9 mouse cellular contexts compared by ENCODE assay signal in the genomic region with DNA sequence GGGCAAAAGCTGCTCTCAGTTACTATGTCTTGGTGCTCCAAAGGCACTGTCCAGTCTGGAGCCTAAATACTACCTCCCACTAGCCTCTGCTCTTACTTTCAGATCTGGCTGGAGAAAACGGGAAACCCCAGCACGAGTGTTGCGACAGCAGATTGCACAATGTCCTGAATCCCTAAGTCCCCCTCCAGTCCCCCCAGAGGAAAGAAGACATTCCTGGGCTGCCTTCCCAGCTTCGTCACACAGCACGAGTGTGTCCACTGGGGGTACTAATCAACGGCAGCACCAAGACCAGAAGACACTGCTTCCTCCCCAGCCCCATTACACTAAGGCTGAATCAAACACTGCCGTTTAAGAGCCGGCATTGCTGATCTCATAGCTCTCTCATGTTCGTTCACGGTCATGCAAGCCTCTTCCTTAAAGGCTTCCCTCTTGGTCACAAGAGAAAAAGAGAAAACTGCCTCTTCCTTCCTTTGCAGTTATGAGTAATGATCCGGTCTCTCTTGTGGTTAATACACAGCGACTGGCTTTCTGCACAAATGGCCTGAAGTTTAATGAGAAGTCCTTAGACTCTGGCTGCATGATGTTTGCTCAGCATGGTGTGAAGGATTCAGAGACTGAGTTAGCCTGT. TPM values are rescaled to one million over a fixed set of nuclear protein-coding genes. Genes with fewer than 3 reads are reported as not detected.
A peak's percentile ranks its signal among the peaks of the same experiment; 100 is the strongest.
DNase-seq lines count a peak whose midpoint lies in the region; ATAC-seq lines count a peak whose summit lies in the region.
"Had no signal": no experiment of that assay in that cellular context is flagged by ENCODE, and none has a peak within 500 bp of the region (broad histone marks: within the 10 kb centered on the region; RNA-seq: fewer than 3 reads in every experiment).

No protein-coding gene starts in this region.

- peak overlapping the region; percentile 23; the same call in 1 of the 2 replicates for H3K27ac ChIP-seq in embryonic facial prominence, embryonic 14.5 days (replicated peaks; ENCODE audit: low read depth, low read length)
- H3K27ac ChIP-seq in embryonic facial prominence, embryonic 10.5 days (replicated peaks) = no peak overlapping the region
- peak overlapping the region; percentile 4; the same call in 1 of the 2 replicates for H3K27ac ChIP-seq in liver, embryonic 15.5 days (replicated peaks)
- no peak overlapping the region for H3K27ac ChIP-seq in stomach, embryonic 16.5 days (ENCODE audit: low read length)
- H3K27ac ChIP-seq in midbrain, embryonic 11.5 days (ENCODE audit: low read depth, low read length) = no peak overlapping the region
- H3K27ac ChIP-seq: embryonic facial prominence, embryonic 13.5 days had no signal

- no peaks in the 10 kb centered on the region for H3K9me3 ChIP-seq in embryonic facial prominence, embryonic 14.5 days (ENCODE audit: control insufficient read depth, low read length)
- H3K9me3 ChIP-seq in embryonic facial prominence, embryonic 10.5 days = no peaks in the 10 kb centered on the region
- H3K9me3 ChIP-seq in liver, embryonic 15.5 days (replicated peaks) = no peaks in the 10 kb centered on the region
- no peaks in the 10 kb centered on the region for H3K9me3 ChIP-seq in stomach, embryonic 16.5 days (replicated peaks; ENCODE audit: control insufficient read depth, low read length)
- H3K9me3 ChIP-seq in midbrain, embryonic 11.5 days (ENCODE audit: control insufficient read depth, low read length) = no peaks in the 10 kb centered on the region
- H3K9me3 ChIP-seq: embryonic facial prominence, embryonic 13.5 days had no signal

- DNase-seq in embryonic facial prominence, embryonic 14.5 days (ENCODE audit: low spot score) = peak; percentile 31
- DNase-seq in embryonic facial prominence, embryonic 10.5 days (ENCODE audit: low spot score) = no peak
- peak; percentile 54 to 65 for DNase-seq in adrenal gland, postnatal 36 days
- peak; percentile 78 to 79 for DNase-seq in heart, postnatal 10 days
- no peak for DNase-seq in midbrain, embryonic 11.5 days (ENCODE audit: low spot score, missing footprints)
- no peak for DNase-seq in cerebellum, adult 11-12 months

- intact Hi-C loops in heart, postnatal 10 days (cut with DNase I) = no loop called here

- no peaks in the 10 kb centered on the region for H3K36me3 ChIP-seq in embryonic facial prominence, embryonic 14.5 days (ENCODE audit: control insufficient read depth, insufficient read depth, low read length)
- H3K36me3 ChIP-seq in embryonic facial prominence, embryonic 10.5 days (replicated peaks) = no peaks in the 10 kb centered on the region
- no peaks in the 10 kb centered on the region for H3K36me3 ChIP-seq in liver, embryonic 15.5 days (replicated peaks)
- no peaks in the 10 kb centered on the region for H3K36me3 ChIP-seq in stomach, embryonic 16.5 days (ENCODE audit: control insufficient read depth, insufficient read depth, low read length)
- H3K36me3 ChIP-seq in midbrain, embryonic 11.5 days (ENCODE audit: control insufficient read depth, insufficient read depth, low read length) = no peaks in the 10 kb centered on the region
- H3K36me3 ChIP-seq: embryonic facial prominence, embryonic 13.5 days had no signal

- H3K4me3 ChIP-seq in embryonic facial prominence, embryonic 14.5 days (ENCODE audit: low read depth, low read length) = no peak overlapping the region
- H3K4me3 ChIP-seq in embryonic facial prominence, embryonic 10.5 days = no peak overlapping the region
- H3K4me3 ChIP-seq in liver, embryonic 15.5 days (replicated peaks) = no peak overlapping the region
- H3K4me3 ChIP-seq in stomach, embryonic 16.5 days (replicated peaks; ENCODE audit: low read length) = no peak overlapping the region
- H3K4me3 ChIP-seq in midbrain, embryonic 11.5 days (ENCODE audit: low read depth, low read length) = no peak overlapping the region
- H3K4me3 ChIP-seq: embryonic facial prominence, embryonic 13.5 days had no signal

- H3K9ac ChIP-seq in embryonic facial prominence, embryonic 14.5 days (ENCODE audit: low read depth, low read length) = no peak overlapping the region
- no peak overlapping the region for H3K9ac ChIP-seq in liver, embryonic 15.5 days
- no peak overlapping the region for H3K9ac ChIP-seq in stomach, embryonic 16.5 days (ENCODE audit: low read length)
- no peak overlapping the region for H3K9ac ChIP-seq in midbrain, embryonic 11.5 days (ENCODE audit: low read length)
- H3K9ac ChIP-seq: embryonic facial prominence, embryonic 13.5 days had no signal

- 0 out of 2 replicates have a peak overlapping the region, but pooled peaks have one; percentile 11 for H3K4me2 ChIP-seq in embryonic facial prominence, embryonic 14.5 days (ENCODE audit: low read depth, low read length)
- H3K4me2 ChIP-seq in liver, embryonic 15.5 days = peak overlapping the region; percentile 25; the same call in 1 of the 2 replicates
- no peak overlapping the region for H3K4me2 ChIP-seq in stomach, embryonic 16.5 days (ENCODE audit: low read depth, low read length)
- H3K4me2 ChIP-seq in midbrain, embryonic 11.5 days = no peak overlapping the region
- H3K4me2 ChIP-seq: embryonic facial prominence, embryonic 13.5 days had no signal

- 30% methylated on average over 12 of the region's 12 CpGs for WGBS in embryonic facial prominence, embryonic 14.5 days
- 66% methylated on average over 12 of the region's 12 CpGs for WGBS in embryonic facial prominence, embryonic 10.5 days
- 6% methylated on average over 12 of the region's 12 CpGs for WGBS in liver, embryonic 15.5 days (ENCODE audit: insufficient replicate concordance)
- WGBS in stomach, embryonic 16.5 days = 43% methylated on average over 12 of the region's 12 CpGs
- 72% methylated on average over 12 of the region's 12 CpGs for WGBS in midbrain, embryonic 11.5 days

- no peak for ATAC-seq in embryonic facial prominence, embryonic 14.5 days (ENCODE audit: low read depth)
- no peak for ATAC-seq in liver, embryonic 15.5 days (ENCODE audit: insufficient read depth)
- peak; percentile 21; the same call in 1 of the 2 replicates for ATAC-seq in stomach, embryonic 16.5 days (ENCODE audit: insufficient read depth, low FRiP score)
- no peak for ATAC-seq in midbrain, embryonic 11.5 days (ENCODE audit: low FRiP score)

- no peaks in the 10 kb centered on the region for H3K27me3 ChIP-seq in embryonic facial prominence, embryonic 14.5 days (replicated peaks; ENCODE audit: control insufficient read depth, insufficient read depth, low read length)
- H3K27me3 ChIP-seq in embryonic facial prominence, embryonic 10.5 days (replicated peaks; ENCODE audit: low read depth, poor library complexity, severe bottlenecking) = no peaks in the 10 kb centered on the region
- H3K27me3 ChIP-seq in liver, embryonic 15.5 days = no peaks in the 10 kb centered on the region
- no peaks in the 10 kb centered on the region for H3K27me3 ChIP-seq in stomach, embryonic 16.5 days (ENCODE audit: control insufficient read depth, insufficient read depth, low read length)
- H3K27me3 ChIP-seq in midbrain, embryonic 11.5 days (ENCODE audit: control insufficient read depth, insufficient read depth, low read length) = no peaks in the 10 kb centered on the region
- H3K27me3 ChIP-seq: embryonic facial prominence, embryonic 13.5 days had no signal

- H3K4me1 ChIP-seq in embryonic facial prominence, embryonic 14.5 days (ENCODE audit: control insufficient read depth, insufficient read depth, low read length) = peaks cover 4% of the 10 kb centered on the region; the same call in 1 of the 2 replicates
- H3K4me1 ChIP-seq in embryonic facial prominence, embryonic 10.5 days = peaks cover 3% of the 10 kb centered on the region; the same call in 1 of the 2 replicates
- H3K4me1 ChIP-seq in liver, embryonic 15.5 days (replicated peaks) = 0 out of 2 replicates have a peak, but pooled peaks cover 3% of the 10 kb centered on the region
- H3K4me1 ChIP-seq in stomach, embryonic 16.5 days (ENCODE audit: control insufficient read depth, insufficient read depth, low read length) = peaks cover 5% of the 10 kb centered on the region
- H3K4me1 ChIP-seq in midbrain, embryonic 11.5 days (ENCODE audit: control insufficient read depth, insufficient read depth, low read length) = no peaks in the 10 kb centered on the region

RNA-seq across cellular contexts. Expression of a gene that starts 28.5 kb away (rescaled TPM):
- polyA plus RNA-seq in embryonic facial prominence, embryonic 14.5 days (2014; fragmentation: Nextera tagmentation; extraction: Ambion mirVana) = 6.6 and 9.8 TPM in 2 replicates
- 0.26 TPM in 1 of 2 replicates, not detected in the other for polyA plus RNA-seq in embryonic facial prominence, embryonic 10.5 days (2016; fragmentation: Nextera tagmentation; extraction: Ambion mirVana)
- 1 to 10 TPM; 1.2 to 1.3 TPM for total RNA-seq in adrenal gland, postnatal 36 days (2021)
- total RNA-seq in heart, postnatal 10 days (2021) = 1 to 10 TPM; 1.2 to 1.8 TPM
- polyA plus RNA-seq in liver, embryonic 15.5 days (2015; fragmentation: Nextera tagmentation; extraction: Ambion mirVana) = 0.83 and 1.5 TPM in 2 replicates
- 4.5 and 4.8 TPM in 2 replicates for polyA plus RNA-seq in stomach, embryonic 16.5 days (2015; fragmentation: Nextera tagmentation; extraction: Ambion mirVana)
- 0.96 and 1.1 TPM in 2 replicates for polyA plus RNA-seq in midbrain, embryonic 11.5 days (2014; fragmentation: Nextera tagmentation; extraction: Ambion mirVana)

RNA-seq across cellular contexts. Expression of a gene that starts 31.5 kb away (rescaled TPM):
- polyA plus RNA-seq in embryonic facial prominence, embryonic 14.5 days (2014; fragmentation: Nextera tagmentation; extraction: Ambion mirVana) = not detected in 2 replicates
- not detected in 2 replicates for polyA plus RNA-seq in embryonic facial prominence, embryonic 10.5 days (2016; fragmentation: Nextera tagmentation; extraction: Ambion mirVana)
- not detected for total RNA-seq in adrenal gland, postnatal 36 days (2021)
- not detected for total RNA-seq in heart, postnatal 10 days (2021)
- not detected in 2 replicates for polyA plus RNA-seq in liver, embryonic 15.5 days (2015; fragmentation: Nextera tagmentation; extraction: Ambion mirVana)
- not detected in 2 replicates for polyA plus RNA-seq in stomach, embryonic 16.5 days (2015; fragmentation: Nextera tagmentation; extraction: Ambion mirVana)
- polyA plus RNA-seq in midbrain, embryonic 11.5 days (2014; fragmentation: Nextera tagmentation; extraction: Ambion mirVana) = not detected in 2 replicates
- polyA plus RNA-seq: embryonic facial prominence, embryonic 13.5 days had no signal

RNA-seq across cellular contexts. Expression of a gene that starts 38.6 kb away (rescaled TPM):
- 5.3 and 6.3 TPM in 2 replicates for polyA plus RNA-seq in embryonic facial prominence, embryonic 14.5 days (2014; fragmentation: Nextera tagmentation; extraction: Ambion mirVana)
- polyA plus RNA-seq in embryonic facial prominence, embryonic 10.5 days (2016; fragmentation: Nextera tagmentation; extraction: Ambion mirVana) = 0.19 TPM in 1 of 2 replicates, not detected in the other
- total RNA-seq in adrenal gland, postnatal 36 days (2021) = 1 to 10 TPM in 1 of 2 experiments, under 1 TPM in 1; 0.95 to 1.9 TPM
- 1 to 10 TPM in 1 of 2 experiments, under 1 TPM in 1; 0.34 to 1.0 TPM for total RNA-seq in heart, postnatal 10 days (2021)
- polyA plus RNA-seq in liver, embryonic 15.5 days (2015; fragmentation: Nextera tagmentation; extraction: Ambion mirVana) = 0.47 and 0.54 TPM in 2 replicates
- polyA plus RNA-seq in stomach, embryonic 16.5 days (2015; fragmentation: Nextera tagmentation; extraction: Ambion mirVana) = 1.7 and 1.8 TPM in 2 replicates
- 0.18 and 0.55 TPM in 2 replicates for polyA plus RNA-seq in midbrain, embryonic 11.5 days (2014; fragmentation: Nextera tagmentation; extraction: Ambion mirVana)

RNA-seq across cellular contexts. Expression of a gene that starts 38.7 kb away (rescaled TPM):
- 0.43 and 0.65 TPM in 2 replicates for polyA plus RNA-seq in embryonic facial prominence, embryonic 14.5 days (2014; fragmentation: Nextera tagmentation; extraction: Ambion mirVana)
- 0.66 and 0.75 TPM in 2 replicates for polyA plus RNA-seq in embryonic facial prominence, embryonic 10.5 days (2016; fragmentation: Nextera tagmentation; extraction: Ambion mirVana)
- 1 to 10 TPM; 1.7 TPM for total RNA-seq in adrenal gland, postnatal 36 days (2021)
- not detected for total RNA-seq in heart, postnatal 10 days (2021)
- 0.03 TPM in 1 of 2 replicates, not detected in the other for polyA plus RNA-seq in liver, embryonic 15.5 days (2015; fragmentation: Nextera tagmentation; extraction: Ambion mirVana)
- 0.22 and 0.27 TPM in 2 replicates for polyA plus RNA-seq in stomach, embryonic 16.5 days (2015; fragmentation: Nextera tagmentation; extraction: Ambion mirVana)
- 1.6 TPM in 2 replicates for polyA plus RNA-seq in midbrain, embryonic 11.5 days (2014; fragmentation: Nextera tagmentation; extraction: Ambion mirVana)

RNA-seq across cellular contexts. Expression of a gene that starts 50.7 kb away (rescaled TPM):
- polyA plus RNA-seq in embryonic facial prominence, embryonic 14.5 days (2014; fragmentation: Nextera tagmentation; extraction: Ambion mirVana) = 5.8 and 6.3 TPM in 2 replicates
- polyA plus RNA-seq in embryonic facial prominence, embryonic 10.5 days (2016; fragmentation: Nextera tagmentation; extraction: Ambion mirVana) = not detected in 2 replicates
- total RNA-seq in adrenal gland, postnatal 36 days (2021) = 1 to 10 TPM; 4.2 to 7.5 TPM
- total RNA-seq in heart, postnatal 10 days (2021) = 1 to 10 TPM in 1 of 2 experiments, under 1 TPM in 1; 0.57 to 1.1 TPM
- polyA plus RNA-seq in liver, embryonic 15.5 days (2015; fragmentation: Nextera tagmentation; extraction: Ambion mirVana) = 0.13 and 0.14 TPM in 2 replicates
- polyA plus RNA-seq in stomach, embryonic 16.5 days (2015; fragmentation: Nextera tagmentation; extraction: Ambion mirVana) = 87.0 and 102 TPM in 2 replicates
- not detected in 2 replicates for polyA plus RNA-seq in midbrain, embryonic 11.5 days (2014; fragmentation: Nextera tagmentation; extraction: Ambion mirVana)

Comparison
In these comparisons a context has a peak if more than half of its experiments do, and no peak if none do; other contexts are left out.
1. DNase-seq: peak in embryonic facial prominence, embryonic 14.5 days (single experiment), adrenal gland, postnatal 36 days (2 of 2) and heart, postnatal 10 days (2 of 2); none in embryonic facial prominence, embryonic 10.5 days (single experiment), midbrain, embryonic 11.5 days (single experiment) and cerebellum, adult 11-12 months (single experiment).
2. H3K27ac ChIP-seq: peak in embryonic facial prominence, embryonic 14.5 days (single experiment) and liver, embryonic 15.5 days (single experiment); none in embryonic facial prominence, embryonic 10.5 days (single experiment), stomach, embryonic 16.5 days (single experiment) and midbrain, embryonic 11.5 days (single experiment).
3. H3K4me2 ChIP-seq: peak in embryonic facial prominence, embryonic 14.5 days (single experiment) and liver, embryonic 15.5 days (single experiment); none in stomach, embryonic 16.5 days (single experiment) and midbrain, embryonic 11.5 days (single experiment).